Mouse (Mus musculus) heart, adult 18-20 months (tissue): Measurements from ENCODE around the gene Igf2r. TPM values are rescaled to one million over a fixed set of nuclear protein-coding genes. Genes with fewer than 3 reads are reported as not detected.

Experiments used
- DNase-seq, 2 experiments: peaks; one replicate each; pipeline ENCODE4 v3.0.0; 2021 to 2022; ENCODE audit warnings: mixed read lengths in 1 of 2
- total RNA-seq, 2 experiments: library from RNA; stranded (reverse); gene quantifications; 2 replicates each; pipeline ENCODE4 v1.2.3; 2021

Igf2r gene
- total RNA-seq, 2 experiments from 2014 or later: 111 to 115 TPM

DNA sequence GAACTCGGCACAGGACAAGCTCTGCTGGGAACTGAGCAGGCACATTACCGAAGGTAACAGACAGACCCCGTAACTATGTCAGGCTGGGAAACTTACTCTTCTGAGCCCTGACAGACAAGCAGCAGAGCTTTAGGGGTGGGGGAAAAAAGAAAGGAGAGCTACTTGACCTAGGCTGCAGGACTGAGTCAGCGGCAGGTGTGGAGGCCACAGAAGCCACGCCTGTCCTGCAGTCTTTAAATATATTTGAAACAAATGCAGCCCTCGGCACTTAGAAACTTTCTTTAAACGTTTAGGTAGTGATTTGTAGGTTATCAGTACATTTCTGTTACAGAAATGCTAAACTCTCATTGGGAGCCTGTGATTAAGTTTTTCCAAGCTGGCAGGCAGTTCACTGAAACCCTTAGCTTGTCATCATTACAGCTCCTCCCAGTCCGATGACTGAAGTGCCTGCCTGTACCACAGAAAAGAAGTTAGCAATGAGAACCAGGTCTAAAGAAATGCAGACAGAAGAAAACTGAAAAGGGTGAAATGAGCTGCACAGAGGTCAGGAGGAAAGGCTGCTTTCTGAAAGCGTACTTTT, 18.8 kb downstream of the Igf2r start:
- no peak for DNase-seq

DNA sequence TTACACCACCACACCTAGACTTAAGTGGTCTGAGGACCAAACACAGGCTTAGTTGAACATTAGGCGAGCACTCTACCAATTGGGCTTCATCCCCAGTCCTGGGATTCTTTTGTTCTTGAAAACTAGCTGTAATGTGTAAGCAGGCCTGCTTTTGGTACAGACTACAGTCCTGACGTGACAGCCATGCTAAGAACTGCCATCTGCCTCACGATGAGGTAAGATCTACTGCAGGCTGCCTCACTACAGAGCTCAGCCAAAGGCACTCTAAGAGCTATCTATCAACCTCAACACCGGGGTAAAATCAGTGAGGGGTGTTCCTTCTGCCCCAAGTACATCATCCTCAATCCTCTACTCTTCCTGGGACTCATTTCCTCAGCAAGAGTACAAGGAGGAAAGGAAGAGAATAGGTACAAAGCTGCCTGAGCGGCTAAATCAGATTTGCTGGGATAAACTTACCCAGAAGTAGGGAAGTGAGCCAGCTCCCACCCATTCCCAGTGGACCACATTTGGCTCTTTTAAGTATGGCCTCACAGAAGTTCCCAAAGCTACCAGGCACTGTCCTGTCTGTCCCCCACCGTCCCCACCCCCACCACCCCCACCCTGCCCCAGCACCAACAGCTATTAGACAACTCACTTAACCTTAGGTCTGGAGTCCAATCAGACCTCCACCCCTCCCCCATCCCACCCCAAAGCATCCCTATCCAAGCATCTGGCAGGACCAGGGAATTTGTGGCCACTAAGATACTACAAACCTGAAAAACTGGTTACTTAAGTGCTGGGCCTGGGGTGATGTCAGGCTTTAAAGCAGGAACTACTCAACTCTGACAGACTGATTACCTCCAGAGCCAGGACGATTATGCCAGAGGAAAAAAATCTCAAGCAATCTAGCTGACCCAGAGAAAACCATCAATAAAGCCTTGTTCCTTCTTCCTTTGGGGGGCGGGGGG, 19.8 kb downstream of the Igf2r start:
- peak in 1 of 2 experiments; percentile 60 for DNase-seq

DNA sequence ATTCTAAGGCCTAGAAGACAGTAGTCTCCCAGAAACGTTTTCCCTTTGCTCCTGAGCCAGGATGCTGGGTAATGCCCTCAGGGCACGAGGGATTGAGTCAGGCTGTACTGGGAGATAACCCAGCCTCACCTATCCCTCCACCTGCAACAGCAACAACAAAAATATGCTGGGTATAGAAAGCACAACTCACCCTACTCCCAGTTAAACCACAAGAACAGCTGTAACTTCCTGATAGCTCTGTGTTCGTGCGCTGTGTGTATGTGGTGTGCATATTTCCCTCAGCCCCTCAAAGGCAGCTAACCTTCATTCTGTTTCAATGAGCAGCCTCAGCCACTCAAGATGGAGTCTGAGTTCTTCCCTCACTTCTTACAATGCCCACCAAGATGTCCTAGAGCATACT, 23.7 kb downstream of the Igf2r start:
- no peak for DNase-seq

DNA sequence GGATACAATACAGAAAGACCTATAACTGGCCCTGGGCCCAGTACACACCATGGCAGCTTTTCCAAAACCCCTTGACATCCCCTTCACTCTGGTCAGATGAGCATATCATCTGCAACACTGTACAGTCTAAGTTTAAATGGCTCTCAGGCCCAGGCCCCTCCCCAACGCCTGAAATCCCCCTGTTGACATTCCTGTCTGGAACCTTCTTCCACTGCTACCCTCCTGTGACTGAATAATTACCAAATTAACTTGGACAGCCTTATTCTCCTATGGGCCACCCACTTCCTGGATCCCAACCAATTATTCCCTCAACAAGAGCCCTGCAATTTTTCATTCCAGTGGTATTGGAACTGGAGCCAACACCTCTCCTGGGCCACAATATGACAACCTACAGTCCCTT, 25.4 kb downstream of the Igf2r start:
- peak; percentile 55 to 61 for DNase-seq

DNA sequence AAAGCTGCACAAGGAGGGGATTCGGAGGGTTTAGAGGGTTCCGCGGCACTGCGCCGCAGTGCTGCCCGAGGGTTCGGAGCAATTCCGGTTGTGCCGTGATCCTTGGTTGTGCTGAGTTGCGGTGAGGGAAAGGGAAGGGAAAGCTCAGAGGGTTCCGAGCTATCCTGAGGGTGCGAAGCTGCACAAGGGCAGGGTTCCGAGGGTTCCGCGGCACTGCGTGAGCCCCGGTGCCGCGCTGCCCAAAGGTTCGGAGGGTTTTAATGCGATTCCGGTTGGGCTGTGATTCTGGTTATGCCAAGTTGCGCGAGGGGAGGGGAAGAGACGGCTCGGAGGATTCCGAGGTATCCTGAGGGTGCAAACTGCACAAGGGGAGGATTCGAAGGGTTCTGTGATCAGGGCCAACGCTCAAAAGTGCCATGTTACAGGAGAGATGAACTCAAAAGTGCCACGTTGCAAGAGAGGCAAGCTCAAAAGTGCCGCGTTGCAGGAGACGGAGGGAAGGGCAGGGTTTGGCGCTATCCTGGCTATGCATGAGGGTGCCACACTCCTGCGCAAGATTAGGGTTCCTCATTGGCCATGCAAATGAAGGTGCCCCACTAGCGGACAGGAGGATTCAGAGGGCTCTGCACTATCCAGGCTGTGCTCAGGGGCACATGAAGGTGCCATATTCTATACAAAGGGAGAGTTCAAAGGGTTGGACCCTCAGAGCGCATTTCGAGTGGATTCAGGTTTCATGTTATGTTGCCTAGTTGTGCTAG, 27.1 kb downstream of the Igf2r start:
- peak in 1 of 2 experiments; percentile 48 for DNase-seq

DNA sequence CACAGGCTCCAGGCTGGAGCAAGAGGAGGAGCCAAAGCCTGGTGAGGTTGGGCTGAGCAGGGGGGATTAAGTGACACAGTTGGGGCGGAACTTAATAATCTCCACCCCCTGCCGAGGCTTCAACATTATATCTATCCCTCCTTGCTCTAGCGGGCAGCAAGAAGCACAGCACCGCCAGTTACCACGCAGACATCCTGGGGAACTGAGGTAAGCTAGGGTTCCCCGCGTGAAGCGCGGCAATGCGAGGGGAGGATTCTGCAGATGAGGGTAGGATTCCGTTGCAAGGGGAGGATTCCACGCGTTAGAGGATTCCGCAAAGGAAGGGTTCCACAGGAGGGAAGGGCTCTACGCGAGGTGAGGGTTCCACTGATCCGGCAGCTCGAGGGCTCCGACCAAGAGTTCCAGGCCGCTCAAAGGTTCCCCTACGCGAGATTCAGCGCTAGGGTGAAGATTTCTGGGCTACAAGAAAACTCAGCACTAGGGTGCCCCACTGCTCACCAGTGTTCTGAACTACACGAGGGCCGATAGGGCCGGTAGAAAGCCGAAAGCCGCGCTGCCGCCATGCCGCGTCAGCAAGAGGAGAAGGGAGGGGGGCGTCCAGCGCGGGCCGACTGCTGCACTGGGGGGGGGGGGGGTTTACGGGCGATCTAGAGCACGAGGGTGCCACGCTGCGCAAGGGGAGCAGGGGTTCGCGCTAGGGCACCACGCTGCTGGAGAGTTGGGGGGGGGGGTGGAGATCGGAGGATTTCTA, 28.1 kb downstream of the Igf2r start:
- peak; percentile 87 to 92 for DNase-seq

DNA sequence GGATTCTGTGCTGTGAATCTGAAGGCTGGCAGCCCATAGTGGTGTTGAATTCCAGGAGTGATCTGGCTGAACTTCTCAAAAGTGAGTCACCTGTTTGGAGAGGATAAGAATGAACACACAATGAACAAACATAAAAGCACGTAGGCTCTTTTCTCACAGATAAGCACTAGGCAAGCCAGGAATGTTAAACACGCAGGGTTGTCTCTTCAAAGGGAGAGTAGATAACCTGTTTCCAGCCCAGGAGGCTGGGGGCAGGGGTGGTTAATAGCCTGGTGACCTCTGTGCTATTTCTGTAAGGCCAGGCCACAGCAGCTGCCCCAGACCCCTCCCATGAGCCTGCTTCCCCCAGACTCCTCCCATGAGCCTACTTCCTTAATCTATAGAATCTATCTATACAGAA, 29.1 kb downstream of the Igf2r start:
- DNase-seq: peak; percentile 58 to 71

DNA sequence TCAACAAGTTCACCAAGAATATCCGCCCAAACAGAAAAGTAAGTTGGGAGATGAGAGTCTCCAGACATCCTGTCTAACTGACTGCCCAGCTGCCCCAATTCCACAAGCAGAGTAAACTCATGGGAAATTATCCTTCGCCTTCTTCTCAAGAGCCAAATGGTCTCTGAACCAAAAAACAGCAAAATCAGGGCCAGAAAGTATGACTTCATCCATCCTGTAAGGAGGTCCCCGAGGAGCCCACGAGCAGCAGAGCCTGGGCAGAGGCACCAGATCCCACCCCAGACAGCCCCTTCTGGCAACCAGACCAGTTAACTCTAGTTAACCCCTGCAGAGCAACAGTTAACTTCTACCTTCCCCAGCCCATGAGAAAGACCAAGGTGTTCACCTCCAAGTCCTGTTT, 29.9 kb downstream of the Igf2r start:
- peak; percentile 76 to 85 for DNase-seq

DNA sequence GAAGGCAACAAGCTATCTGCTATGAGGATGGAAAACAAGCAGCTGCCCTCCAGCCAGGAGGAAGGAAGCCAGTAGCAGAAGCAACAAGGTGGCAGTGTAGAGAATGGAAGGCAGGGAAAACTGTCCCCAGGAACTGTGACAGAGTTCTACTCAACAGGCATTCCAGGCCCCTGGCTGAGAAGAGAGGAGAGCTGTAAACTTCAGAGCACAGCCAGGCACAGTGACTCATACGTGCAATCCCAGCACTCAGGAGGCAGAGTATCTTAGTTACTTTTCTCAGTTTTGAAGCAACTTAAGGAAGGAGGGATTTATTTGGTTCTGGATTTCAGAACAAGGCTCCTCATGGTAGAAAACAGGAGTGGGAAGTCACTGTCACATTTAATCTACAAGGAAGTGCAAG, 31.5 kb downstream of the Igf2r start:
- peak; percentile 58 to 69 for DNase-seq

DNA sequence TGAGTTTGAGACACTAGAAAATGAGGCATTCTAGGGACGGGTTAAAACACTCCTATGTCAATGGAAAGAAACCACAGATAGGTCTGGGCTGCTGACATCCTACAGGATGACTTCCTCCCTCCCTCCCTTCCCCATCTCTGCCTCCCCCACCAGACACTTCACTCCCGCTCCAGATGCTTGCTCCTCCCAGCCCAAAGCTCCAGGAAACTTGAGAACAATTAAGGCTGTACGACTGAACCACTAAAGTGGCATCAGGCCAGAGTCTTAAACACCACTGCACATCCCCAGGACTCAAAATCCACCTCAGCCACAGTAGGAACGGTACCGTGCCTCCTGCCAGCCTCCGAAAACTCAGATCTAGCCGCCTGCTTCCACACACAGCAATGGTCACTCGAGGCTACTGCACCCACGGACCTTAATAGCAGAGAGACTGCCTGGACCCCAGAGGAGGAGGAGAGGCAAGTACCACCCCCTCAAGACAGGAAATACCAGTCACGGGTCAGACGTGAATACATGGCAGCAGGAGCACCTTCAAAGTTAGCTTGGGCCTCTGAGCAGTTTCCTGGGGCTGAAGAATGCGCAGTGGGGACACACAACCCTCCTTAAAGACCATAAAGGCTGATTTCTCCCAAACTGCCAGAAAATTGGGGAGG, 35.1 kb downstream of the Igf2r start:
- peak in 1 of 2 experiments; percentile 52 for DNase-seq

DNA sequence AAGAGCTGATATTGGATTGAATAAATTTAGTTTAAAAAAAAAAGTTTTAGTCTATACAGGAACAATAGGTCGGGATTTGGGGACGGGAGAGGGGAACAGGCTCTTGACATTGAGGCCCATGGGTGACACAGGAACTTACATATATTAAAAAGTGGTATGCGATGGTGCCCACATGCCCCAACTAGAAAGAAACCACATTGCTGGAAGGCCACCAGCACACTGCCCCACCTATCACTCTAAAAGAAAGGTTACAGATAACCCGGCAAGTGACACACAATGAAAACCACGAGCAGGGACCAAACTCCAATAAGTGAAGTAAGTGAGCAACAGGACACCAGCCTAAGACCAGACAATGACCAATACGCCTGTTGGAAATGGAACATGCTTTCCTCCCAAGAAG, 36.3 kb downstream of the Igf2r start:
- DNase-seq: no peak

DNA sequence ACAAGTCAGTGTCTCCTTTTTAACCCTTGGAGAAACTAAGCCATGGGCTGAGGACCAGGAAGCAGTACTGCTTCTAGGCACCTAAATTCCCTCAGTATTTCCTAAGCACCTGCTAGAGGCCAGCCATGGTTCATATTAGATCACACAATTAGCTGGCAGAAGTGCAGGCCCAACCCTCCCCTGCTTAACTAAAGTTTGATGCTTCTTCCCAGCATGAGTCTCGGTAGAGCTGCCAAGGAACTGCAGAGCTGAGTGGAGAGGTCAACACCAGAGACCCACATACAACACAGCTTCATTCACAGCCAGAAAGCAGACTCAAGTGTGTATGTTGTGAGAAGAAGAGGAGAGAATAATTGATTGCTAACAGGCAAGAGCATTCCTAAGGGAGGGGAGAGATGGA, 40.9 kb downstream of the Igf2r start:
- DNase-seq: no peak

DNA sequence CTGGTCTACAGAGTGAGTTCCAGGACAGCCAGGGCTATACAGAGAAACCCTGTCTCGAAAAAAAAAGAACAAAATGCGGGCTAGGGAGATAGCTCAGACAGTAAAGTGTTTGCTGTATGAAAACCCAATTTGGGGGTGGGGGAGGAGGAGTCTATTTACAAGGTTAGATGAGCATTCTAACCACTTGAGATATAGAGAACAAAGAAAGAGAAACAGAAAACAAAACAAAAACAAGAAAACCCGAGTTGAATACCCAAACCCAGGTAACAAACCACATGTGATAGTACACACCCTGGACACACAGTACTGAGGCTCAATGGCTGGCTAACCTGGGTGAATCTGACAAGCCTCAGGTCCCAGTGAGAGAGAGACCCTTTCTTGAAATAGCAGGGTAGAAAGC, 41.7 kb downstream of the Igf2r start:
- DNase-seq: no peak

DNA sequence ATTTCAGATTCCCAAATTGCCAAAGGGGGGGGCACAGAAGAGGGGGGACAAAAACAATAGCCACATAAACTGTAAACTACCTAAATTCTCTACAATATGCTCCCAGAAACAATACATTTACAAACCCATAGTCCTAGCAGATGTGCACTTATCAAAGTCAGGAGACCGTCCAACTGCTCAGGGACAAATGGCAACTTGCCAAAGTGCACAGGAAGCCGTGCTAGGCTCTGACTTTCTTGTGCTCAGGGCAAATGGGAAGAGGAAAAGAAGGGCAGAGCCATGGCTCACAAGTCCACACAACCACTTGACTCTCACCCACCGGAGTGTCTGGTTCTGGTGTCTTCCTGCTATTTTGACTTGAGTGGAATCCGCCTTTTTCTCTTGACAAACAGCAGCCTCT, 43.6 kb downstream of the Igf2r start:
- DNase-seq: peak; percentile 78 to 85

DNA sequence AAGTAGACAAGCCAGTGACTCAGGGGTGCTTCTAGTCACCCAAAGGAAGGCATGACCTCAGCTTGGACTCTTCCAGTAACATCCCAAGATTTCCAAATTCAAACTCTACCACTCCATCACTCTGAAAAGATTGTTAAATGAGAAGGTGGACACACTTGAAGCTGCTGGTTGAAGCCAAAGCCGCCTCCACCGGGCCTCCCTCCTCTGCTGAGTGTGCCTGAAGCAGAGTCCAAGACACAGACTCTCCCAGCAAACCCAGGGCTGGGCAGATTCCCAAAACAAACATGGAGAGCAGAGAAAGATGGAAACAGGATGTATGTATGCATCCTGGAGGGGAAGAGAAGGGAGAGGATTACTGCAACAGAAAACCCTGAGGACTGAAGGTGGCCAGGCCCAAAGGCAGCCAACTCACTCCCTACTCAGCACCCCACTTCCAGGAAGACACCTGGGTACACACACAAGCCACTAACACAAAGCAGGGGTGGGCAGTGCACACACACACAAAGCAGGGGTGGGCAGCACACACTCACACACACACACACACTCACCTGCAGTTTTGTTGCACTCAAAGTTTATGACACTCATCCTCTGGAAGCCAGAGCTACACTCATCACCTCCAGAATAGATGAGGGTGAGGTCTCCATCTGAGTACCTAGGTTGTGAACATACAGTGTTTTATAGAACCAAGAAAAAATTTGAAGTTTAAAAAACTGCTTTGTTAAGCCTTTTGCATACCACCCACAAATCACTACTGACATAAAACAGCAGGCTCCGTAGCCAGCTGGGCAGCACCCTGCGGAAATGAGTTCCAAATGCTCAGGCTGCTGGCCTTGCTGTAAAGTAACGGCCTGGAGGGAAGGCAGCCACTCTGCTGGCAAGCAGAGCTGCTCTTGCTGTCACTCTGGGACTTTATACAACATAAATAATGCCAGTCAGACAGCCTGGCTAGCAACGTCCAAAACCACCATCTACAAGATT, 44.4 kb downstream of the Igf2r start:
- peak; percentile 70 to 77 for DNase-seq

DNA sequence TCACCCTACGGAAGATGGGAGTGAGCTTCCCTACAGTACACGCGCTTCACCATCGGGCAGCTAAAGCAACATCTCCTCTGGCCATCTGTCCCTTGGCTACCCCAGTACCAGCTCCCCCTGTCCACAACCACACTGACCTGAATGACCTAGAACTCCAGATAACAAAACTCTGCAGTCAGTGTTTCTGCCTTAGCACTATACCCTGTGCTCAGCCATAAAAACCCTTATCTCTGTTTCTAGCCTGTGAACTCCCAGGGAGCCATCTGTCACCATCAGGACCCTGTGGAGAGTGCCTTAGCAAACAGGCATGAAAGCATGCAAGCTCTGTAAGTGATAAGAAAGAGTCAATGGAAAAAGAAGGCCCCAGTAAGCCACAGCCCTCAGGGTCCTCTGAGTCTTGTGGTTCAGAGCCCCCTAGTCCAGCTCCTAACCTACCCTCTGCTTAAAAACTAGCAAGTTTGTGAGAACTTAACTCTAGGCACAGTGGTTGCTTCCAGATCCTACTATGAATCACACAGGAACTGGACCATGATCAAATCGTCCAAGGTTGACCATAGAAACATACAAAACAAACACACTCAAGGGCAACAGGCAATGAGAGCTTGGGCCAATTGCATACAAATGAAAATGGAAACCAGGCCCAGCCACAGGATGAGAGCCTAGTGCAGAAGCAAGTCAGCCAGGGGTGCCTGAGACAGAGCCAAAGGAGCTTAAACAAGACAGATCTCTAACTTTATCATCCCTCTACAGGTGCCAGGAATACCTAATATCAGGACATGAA, 45.3 kb downstream of the Igf2r start:
- peak; percentile 75 to 82 for DNase-seq

DNA sequence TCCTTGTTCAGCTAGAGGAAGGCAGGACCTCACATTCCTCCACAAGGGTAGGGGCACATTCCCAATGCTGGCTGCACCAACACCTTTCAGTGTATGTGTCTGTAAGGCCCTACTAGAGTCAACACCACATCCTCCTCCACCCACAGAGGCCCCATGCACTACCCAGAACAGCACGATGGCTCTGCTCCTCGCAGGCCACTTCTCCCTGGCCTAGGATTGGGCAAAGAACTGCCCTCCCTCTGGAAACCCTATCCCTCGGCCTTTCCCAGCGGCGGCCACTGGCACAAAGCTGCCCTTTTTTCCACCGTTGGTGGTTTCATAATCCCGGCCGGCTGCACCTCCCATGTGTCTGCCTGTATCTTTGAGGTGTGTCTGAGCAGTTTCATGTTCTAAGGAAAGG, 46.8 kb downstream of the Igf2r start:
- peak; percentile 61 to 62 for DNase-seq

DNA sequence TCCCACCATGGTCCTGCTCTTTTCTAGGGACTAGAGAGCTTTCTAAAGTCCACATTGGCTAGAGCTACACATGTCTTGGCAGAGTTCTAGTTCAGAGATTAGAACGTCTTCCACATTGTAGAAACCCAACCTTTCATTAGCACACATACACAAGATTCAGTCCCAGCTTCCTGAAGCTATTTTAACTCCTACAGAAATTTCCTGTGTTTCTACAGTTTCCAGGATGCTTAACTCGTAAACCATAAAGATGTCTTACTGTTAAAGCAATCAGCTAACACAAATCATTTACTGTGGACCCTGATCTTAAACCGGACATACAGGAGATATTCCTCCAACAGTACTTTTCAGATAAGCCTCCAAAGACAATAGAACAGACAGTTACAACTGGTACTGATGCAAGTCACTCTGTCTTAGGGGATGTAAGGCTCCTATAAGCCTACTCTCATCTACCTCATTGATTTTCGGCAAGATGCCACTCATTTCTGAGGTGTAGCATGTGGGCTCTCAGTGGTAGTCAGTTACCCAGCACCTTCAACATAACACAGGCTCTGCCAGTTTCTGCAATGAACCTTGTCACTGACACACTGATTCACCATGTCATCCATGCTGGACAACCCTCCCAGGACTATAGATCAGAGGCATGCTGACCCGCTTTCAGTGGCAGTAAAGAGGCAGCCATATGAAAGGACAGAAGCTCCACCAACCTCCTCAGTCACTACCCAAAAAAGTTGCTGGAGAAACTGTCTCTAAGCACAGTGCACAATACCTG, 48.2 kb downstream of the Igf2r start:
- peak; percentile 18 to 22 for DNase-seq

DNA sequence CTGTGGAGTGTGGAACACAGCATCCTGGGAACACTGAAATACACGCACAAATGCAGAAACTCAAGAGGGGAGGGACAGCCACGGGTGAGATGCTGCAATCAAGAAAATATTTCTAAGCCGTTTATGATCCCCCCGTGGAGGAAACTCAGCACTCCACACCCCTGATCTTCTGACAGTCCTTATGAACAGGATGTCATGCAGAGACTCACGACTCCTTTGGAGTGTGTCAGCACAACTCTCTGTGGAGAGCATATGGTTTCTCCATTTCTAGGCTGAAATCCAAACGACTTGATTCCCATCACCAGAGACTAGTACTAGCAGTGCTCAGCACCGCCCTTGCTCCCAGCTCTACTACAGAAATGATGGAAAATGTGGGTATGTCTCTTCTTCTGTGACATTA, 51.2 kb downstream of the Igf2r start:
- peak; percentile 34 to 50 for DNase-seq
